Mouse (Mus musculus) ES-E14 (cell line): ENCODE data around the gene Uroc1. TPM values are rescaled to one million over a fixed set of nuclear protein-coding genes. Genes with fewer than 3 reads are reported as not detected.
A peak's percentile ranks its signal among the peaks of the same experiment; 100 is the strongest.

Experiments
- DNase-seq: peaks from one replicate; pipeline ENCODE4 v3.0.0-alpha.2; 2013; ENCODE audit warnings: low read depth, low spot score
- H3K27ac ChIP-seq: 2 replicates; pipeline ENCODE4 v1.5.1; 2012; ENCODE audit warnings: low read depth, mild to moderate bottlenecking, low read length, moderate library complexity, mixed read lengths; ENCODE audit not compliant: poor library complexity, insufficient read depth, severe bottlenecking
- H3K36me3 ChIP-seq: 2 replicates; pipeline ENCODE4 v1.6.1; 2012; ENCODE audit warnings: mild to moderate bottlenecking, low read length, moderate library complexity, mixed read lengths; ENCODE audit not compliant: control insufficient read depth, poor library complexity, insufficient read depth, severe bottlenecking
- H3K4me1 ChIP-seq, 2 experiments: fragments of 150-350 bp in 1 of 2; sonication (generic) in 1 of 2; 2 replicates each; pipeline ENCODE4 v1.6.1; 2012; ENCODE audit warnings: low read length in 2 of 2, mild to moderate bottlenecking in 1 of 2, mixed read lengths in 1 of 2; ENCODE audit not compliant: control insufficient read depth in 2 of 2, insufficient read depth in 2 of 2, poor library complexity in 1 of 2
- H3K4me3 ChIP-seq, 2 experiments: fragments of 150-350 bp in 1 of 2; sonication (generic) in 1 of 2; 2 replicates each; pipeline ENCODE4 v1.5.1; 2012; ENCODE audit warnings: low read length in 2 of 2, low read depth in 1 of 2, mild to moderate bottlenecking in 1 of 2, mixed read lengths in 1 of 2; ENCODE audit not compliant: insufficient read depth in 1 of 2, poor library complexity in 1 of 2, severe bottlenecking in 1 of 2
- H3K9ac ChIP-seq: 2 replicates; pipeline ENCODE4 v1.6.1; 2012; ENCODE audit warnings: low read depth, mild to moderate bottlenecking, low read length, mixed read lengths; ENCODE audit not compliant: poor library complexity, insufficient read depth, severe bottlenecking
- H3K9me3 ChIP-seq: fragments of 150-350 bp; sonication (generic); 2 replicates; pipeline ENCODE4 v1.6.1; 2012; ENCODE audit warnings: low read depth, mild to moderate bottlenecking, low read length; ENCODE audit not compliant: control insufficient read depth, insufficient read depth
- CHD2 ChIP-seq: IDR thresholded peaks from 2 replicates; pipeline ENCODE4 v1.6.1; 2014; ENCODE audit warnings: mild to moderate bottlenecking, low read depth, low read length, inconsistent platforms
- HCFC1 ChIP-seq: IDR thresholded peaks from 2 replicates; pipeline ENCODE4 v1.6.1; 2012; ENCODE audit warnings: low read length, inconsistent platforms, borderline replicate concordance; ENCODE audit not compliant: insufficient read depth
- MAFK ChIP-seq: IDR thresholded peaks from 2 replicates; pipeline ENCODE4 v1.6.1; 2014; ENCODE audit warnings: mild to moderate bottlenecking, low read depth, low read length, inconsistent platforms; ENCODE audit not compliant: insufficient read depth
- ZC3H11A ChIP-seq: IDR thresholded peaks from 2 replicates; pipeline ENCODE4 v1.6.1; 2012; ENCODE audit warnings: low read depth, mild to moderate bottlenecking, inconsistent platforms, low read length, borderline replicate concordance
- ZNF384 ChIP-seq: IDR thresholded peaks from 2 replicates; pipeline ENCODE4 v1.6.1; 2012; ENCODE audit warnings: low read depth, low read length, inconsistent platforms
- in situ Hi-C, 2 experiments: fragments of 600-800 bp; cut with MboI; formaldehyde crosslinking; loops; one replicate each; pipeline ENCODE4 v1.15.1; 2025; ENCODE audit warnings: low sequenced_read_pairs in 2 of 2, inconsistent platforms in 1 of 2; ENCODE audit not compliant: unreplicated experiment in 2 of 2
- total RNA-seq: library from RNA; depleted of rRNA; stranded (reverse); fragments of 300-350 nt; gene quantifications from 2 replicates; pipeline ENCODE4 v1.2.3, GENCODE M21; 2012

The Uroc1 gene
- total RNA-seq, 1 experiment = 0.09 TPM

DNA sequence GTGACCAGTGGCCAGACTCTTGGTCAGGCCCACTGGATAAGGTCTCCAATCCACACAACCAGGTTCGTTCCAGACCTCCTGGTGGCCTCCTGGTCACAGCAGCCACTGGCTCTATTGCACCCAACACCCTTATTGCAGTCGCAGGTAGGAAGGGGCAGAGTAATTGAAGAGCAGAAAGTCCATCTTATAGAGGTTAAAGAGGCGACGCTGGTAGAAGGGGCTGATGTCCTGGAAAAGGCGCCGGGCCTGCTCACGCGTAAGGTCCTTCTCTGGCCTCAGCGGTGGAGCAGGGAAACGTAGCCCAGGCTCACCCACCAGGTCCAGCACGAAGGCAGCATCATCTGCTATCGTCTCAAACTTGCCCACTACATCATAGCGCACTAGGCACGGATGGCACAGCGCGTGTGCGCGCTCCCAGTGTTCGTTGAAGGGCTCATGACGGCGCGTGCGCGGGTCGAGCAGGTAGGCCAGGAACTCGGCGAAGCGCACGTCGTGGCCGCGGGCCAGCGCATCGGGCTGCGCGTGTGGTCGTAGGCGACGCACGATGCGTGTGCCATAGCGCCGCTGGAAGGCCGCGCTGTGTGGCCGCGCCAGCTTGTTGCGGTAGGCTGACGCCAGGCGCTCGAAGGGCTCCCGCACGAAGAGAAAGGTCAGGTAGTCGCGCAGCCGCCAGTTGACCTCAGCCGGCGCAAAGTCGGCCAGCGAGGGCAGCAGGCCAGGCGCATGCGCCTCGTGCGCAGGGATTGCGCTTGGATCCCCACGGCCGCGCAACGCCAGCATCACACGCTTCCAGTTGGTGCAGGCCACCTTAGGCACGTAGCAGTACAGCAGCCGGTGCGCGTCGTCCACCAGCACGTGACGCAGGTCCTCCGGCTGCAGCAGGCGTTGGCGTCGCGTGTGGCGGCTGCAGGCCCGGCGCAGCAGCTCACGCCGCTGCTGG is 24.0 kb upstream of the Uroc1 start:
- no peak overlapping the region for H3K9ac ChIP-seq
- peaks cover 9% of the 10 kb centered on the region for H3K9me3 ChIP-seq
- no peak overlapping the region for H3K27ac ChIP-seq
- H3K4me3 ChIP-seq = peak overlapping the region; percentile 26 to 45; a peak in 2 of 4 replicates
- H3K4me1 ChIP-seq = no peaks in the 10 kb centered on the region
- no peak for DNase-seq
- TF ChIP-seq ZNF384 (no peak), ZC3H11A (no peak), MAFK (no peak), HCFC1 (no peak), CHD2 (no peak)
- no peaks in the 10 kb centered on the region for H3K36me3 ChIP-seq
- in situ Hi-C loops = no loop called here

DNA sequence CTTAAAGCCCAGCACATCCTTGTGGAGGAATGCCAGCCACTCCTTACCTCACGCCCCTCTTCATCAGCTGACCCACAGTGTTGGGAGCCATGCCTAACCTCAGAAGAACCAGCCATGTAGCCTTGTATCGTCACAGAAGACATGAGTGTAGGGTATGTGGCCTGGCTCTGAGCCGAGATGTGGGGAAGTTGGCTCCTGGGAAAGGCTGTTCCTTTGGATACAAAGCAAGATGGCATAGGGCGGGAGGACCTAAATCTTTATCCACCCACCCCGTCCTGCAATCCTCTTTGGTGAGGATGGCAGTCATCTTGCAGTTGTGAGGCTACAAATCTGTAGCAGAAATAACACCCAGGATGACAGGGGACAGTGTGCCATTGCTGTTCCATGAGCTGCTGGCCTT is 17.1 kb upstream of the Uroc1 start:
- H3K27ac ChIP-seq = no peak overlapping the region
- H3K9me3 ChIP-seq = peaks cover 10% of the 10 kb centered on the region
- no peak overlapping the region for H3K4me3 ChIP-seq
- DNase-seq = no peak
- no peaks in the 10 kb centered on the region for H3K4me1 ChIP-seq
- H3K36me3 ChIP-seq = no peaks in the 10 kb centered on the region
- no peak overlapping the region for H3K9ac ChIP-seq
- in situ Hi-C loops = no loop called here
- TF ChIP-seq CHD2 = no peak
- no peak for TF ChIP-seq MAFK
- TF ChIP-seq HCFC1 = no peak
- TF ChIP-seq ZNF384 = no peak
- no peak for TF ChIP-seq ZC3H11A

DNA sequence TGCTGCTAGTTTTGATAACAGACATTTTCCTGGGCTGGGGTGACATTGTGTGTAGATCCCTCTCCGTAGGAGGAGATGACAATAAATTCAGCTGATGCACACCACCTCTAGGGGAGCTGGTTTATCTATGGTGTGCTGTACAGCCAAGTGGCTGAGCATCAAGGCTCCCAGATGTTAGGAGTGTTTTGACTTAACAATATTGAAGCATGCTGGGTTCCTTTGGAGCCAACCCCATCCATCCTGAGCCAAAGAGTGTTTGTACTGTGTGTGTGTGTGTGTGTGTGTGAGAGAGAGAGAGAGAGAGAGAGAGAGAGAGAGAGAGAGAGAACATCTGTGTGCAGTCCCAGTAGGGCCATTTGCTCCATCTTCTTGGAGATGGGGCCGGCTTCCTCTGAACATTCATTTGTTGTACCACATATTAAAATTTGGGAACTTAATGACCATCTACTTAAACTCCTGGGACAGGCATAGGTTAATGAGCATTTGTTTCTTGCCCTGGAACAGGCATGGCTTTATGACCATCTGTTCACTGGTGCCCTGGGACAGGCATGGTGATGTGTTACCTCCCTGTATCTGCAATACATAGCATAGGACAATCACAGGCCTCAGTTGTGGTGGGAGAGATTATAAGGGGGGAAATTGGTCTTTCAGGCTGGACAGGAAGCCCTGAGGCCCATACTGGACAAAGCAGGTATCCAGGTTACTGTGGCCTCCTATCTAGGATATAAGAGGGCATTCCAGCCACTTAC is 15.4 kb upstream of the Uroc1 start:
- in situ Hi-C loops = no loop called here
- Histone ChIP-seq H3K27ac (no peak overlapping the region), H3K4me1 (no peaks in the 10 kb centered on the region), H3K9ac (no peak overlapping the region), H3K4me3 (no peak overlapping the region), H3K9me3 (peaks cover 2% of the 10 kb centered on the region; the same call in 1 of the 2 replicates), H3K36me3 (no peaks in the 10 kb centered on the region)
- no peak for DNase-seq
- no peak for TF ChIP-seq ZC3H11A

DNA sequence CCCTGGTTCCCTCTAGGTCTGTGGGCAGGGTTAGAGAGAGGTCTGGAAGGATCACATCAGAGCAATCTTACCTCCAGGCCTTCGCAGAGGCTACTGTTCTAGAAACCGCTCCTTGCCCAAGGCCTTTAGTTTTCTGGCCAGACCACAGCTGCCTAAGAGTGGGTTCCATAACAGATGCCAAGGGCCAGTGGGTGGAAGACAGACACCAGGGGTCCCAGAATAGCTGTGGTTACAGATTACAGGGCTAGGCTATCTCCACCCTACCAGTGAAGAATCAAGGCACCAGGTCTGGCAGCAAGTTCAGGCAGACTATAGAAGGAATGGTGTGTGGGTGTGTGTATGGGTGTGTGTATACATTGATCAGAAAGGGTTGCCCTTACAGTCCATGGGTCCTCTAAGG is 14.1 kb upstream of the Uroc1 start:
- in situ Hi-C loops = no loop called here
- no peak overlapping the region for H3K27ac ChIP-seq

More for the DNA sequence above, 14.1 kb upstream of the Uroc1 start:
- Histone ChIP-seq H3K4me3 (no peak overlapping the region), H3K9ac (no peak overlapping the region), H3K9me3 (peaks cover 2% of the 10 kb centered on the region; the same call in 1 of the 2 replicates), H3K36me3 (no peaks in the 10 kb centered on the region), H3K4me1 (no peaks in the 10 kb centered on the region)
- no peak for DNase-seq
- TF ChIP-seq ZC3H11A = no peak
- no peak for TF ChIP-seq CHD2
- no peak for TF ChIP-seq ZNF384
- TF ChIP-seq HCFC1 = no peak
- TF ChIP-seq MAFK = no peak
